Mouse (Mus musculus): ENCODE results near the gene Hs3st5.
"Not testable (repeated sequence)": the region's sequence is repeated elsewhere in the genome, so short reads cannot be mapped to it uniquely, and the experiment has no call there.

The Hs3st5 gene

GRCm38 (mm10) chr10:36506727-36507555, at the start of gene Hs3st5:
TSS of gene Hs3st5 (plus strand) at chr10:36506814.
- peak; percentile 59 to 68 for DNase-seq

- no peak for DNase-seq
These were observed 38.0 kb upstream of the Hs3st5 start for GRCm38 (mm10) chr10:36468664-36469063.

DNA sequence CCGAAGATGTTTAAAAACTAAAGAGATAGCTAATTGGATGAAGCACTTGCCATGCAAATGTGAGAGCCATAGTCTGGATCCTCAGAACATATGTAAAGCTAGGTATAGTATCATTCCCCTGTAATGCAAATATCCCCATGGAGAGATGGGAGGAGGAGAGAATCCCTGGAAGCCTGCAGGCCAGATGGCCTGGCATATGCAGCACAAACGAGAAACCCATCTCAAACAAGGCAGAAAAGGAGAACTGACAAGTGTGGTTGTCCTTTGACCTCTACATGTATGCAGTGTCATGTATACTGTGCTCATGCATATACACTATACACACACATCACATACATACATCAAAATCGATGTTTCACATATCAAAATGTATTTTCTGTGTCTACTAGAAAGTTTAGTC, 35.5 kb upstream of the Hs3st5 start:
- DNase-seq: no peak

GRCm38 (mm10) chr10:36474834-36475233, 31.8 kb upstream of the Hs3st5 start:
- DNase-seq: no peak

DNA sequence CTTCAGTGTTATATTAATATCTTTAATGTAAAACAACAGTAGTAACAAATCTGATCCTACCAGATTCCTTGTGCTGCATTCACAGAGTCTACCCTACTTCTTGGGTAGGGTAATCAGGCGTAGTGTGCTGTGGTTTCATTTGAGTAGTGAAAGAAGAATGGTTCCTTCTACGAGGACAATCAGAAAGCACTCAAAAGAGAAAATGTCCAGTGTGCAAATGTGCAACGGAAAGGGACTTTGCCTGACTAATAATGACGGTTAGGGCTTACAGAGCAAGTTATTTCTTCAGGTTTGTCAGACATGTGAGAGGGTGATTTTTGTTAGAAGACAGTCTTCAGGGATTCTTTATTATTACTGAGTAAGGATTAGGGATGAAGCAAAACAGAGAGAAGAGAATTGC, 29.1 kb upstream of the Hs3st5 start:
- DNase-seq: no peak

DNA sequence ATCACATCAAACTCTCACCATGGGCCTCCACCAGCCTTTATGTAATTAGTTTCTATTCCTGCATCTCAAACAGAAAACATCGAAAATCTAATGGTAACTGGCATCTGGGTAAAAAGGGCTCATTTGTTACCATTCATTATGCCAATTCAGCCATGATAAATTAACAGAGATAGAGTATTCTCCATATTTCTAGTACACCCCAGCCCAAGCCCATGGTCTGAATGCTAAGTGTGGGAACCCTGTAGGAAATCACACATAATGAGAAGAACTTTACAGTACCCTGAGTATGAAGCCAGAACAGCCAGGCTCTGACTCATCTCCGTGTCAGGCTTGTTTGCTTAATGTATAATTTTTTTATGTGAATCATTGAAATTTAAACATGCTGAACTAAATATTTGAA, 23.3 kb upstream of the Hs3st5 start:
- no peak for DNase-seq

GRCm38 (mm10) chr10:36484011-36484410, 22.6 kb upstream of the Hs3st5 start:
- DNase-seq: no peak

- no peak for DNase-seq
These were observed 21.8 kb upstream of the Hs3st5 start for GRCm38 (mm10) chr10:36484728-36485300.

DNA sequence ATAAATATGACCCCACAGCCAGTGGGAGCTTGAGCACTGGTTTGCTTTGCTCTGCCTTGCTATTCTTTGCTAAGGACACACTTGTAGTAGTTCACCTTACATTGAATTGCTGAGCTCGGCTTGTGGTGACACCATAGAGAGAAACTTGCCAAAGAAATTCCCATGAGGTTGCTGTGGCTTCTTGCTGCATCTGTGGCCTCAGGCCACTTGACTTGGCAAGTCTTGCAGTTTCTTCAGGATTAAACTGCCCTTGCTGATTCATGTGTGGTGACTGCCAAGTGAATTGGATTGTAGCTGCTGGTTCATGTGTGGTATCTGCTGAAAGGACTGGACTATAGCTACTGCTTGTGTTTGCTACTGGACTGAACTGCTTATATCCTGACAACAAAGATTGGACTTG, 13.0 kb upstream of the Hs3st5 start:
- no peak for DNase-seq

- DNase-seq: no peak
These were observed 6.9 kb upstream of the Hs3st5 start for GRCm38 (mm10) chr10:36499713-36500112.

DNA sequence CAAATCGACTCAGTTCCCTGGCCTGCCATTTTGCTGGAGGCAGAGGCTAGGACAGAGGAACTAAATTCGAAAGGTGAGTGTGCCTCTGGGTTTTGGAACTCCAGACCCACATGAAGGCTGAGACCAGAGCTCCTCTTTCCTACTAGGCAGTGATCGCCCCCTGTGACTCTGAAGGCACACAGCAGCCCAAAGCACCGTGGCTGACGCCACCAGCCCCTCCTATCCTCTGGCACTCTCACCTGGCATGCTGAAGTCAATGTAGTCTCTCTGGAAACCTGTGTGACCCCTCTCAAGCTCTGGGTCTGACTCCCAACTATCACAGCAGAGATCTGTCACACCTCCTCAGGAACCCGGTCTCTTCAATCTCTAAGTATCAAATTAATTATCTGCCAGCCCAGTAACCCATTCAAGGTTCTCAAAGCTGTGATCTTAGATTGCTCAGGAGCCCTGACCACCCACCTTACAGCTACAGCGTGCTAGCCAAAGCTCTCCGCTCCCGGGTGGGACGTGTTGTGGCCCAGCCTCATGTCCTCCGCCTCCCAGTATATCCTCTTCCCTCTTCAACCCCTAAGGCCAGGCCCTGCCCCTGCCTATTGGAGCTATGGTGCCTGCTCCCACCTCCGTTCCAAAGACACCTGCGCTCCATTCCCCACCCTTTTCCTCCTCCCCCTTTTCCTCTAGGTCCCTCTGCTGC, 434 bp upstream of the Hs3st5 start:
- DNase-seq: peak; percentile 10 to 12

- DNase-seq: no peak
These were observed 899 bp downstream of the Hs3st5 start for GRCm38 (mm10) chr10:36507556-36507870.

DNA sequence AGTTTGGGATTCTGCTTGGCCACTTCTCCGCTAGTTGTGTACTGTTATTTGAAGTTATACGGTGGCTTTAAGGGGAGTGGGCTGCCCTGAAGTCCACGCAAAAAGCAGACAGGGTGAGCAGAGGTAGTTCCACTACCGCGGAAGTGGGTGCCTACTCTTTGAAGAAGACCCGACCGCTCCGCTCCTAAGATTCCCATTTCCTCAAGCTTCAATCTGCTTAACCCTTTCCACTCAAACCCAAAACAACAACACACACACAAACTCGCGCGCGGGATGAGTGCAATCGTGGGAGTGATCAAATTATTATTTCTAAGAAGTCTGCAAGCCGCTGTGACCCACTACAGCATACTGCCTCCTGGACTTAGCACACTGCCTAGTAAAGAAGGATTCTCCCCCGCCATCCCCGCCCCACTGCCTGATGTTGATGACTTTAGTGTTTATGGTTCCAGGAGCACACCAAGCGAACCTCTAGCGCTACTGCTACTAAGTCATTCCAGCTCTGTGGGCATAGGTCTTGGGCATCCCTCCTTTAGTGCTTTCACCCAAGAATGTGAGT, 1.5 kb downstream of the Hs3st5 start:
- peak; percentile 1 to 3 for DNase-seq

DNA sequence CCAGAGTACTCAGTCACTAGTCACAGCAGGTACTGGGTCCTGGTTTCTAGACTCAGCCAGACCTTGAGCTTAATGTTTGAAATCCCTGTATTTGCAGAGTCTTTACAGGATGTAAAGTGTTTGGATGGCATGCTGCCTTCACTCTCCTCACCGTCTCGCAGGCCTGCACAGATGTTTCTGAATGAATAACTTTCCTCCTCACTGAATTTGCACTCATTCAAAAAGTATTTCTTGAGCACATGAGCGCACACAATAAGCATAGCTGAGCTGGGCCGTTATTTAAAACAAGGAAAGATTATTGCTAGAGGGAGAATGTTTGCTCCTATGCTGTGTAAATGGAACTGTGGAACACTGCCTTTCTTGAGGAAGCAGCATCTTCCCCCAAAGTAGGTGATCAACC, 2.9 kb downstream of the Hs3st5 start:
- no peak for DNase-seq

- no peak for DNase-seq
These were observed 17.3 kb downstream of the Hs3st5 start for GRCm38 (mm10) chr10:36523881-36524280.

DNA sequence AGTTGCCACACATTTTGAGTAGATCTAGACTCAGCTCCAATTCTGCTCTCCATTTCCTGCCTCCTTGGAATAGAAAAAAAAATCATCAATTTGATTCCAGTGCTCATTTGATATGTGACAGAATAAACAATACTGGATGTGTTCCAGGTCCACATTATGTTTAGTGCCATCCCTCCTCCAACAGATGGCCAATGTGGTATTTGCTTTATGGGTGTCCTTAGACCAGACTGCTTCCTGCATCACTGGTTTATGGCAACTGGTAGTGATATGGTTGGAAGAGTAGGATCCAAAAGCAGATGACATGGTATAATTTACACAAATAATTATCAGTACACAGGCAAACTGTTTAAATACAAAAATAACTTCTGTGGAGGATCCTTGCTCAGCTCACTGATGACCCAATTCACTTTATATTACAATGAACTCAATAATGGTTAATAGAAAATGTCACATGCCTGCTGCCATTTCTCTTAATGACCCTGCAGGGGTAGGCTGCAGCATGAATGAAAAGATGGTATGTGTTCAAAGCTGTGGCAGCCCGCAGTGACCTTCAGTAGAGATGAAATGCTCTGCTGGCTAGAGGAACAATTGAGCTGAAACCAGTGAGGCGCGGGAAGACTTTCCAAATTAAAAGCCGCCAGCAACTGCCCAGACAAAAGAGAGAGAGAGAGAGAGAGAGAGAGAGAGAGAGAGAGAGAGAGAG, 27.2 kb downstream of the Hs3st5 start:
- peak; percentile 1 to 6 for DNase-seq

DNA sequence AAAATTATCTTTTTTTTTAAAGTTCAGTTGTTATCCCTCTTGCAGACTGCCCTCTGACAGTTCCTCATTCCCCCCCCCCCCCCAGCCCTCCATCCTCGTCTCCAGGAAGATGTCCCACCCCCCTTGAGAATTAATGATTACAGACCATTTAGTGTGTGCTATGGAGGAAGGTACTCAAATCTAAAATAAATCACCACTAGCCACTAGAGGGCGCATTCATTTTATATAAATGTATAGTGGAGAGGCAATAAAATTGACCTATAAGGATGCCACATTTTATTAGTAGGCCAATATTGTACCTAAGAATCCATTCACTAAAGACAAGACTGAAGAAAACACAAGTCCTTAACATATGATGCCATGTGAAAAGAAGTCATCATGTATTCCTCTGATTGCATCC, 40.0 kb downstream of the Hs3st5 start:
- no peak for DNase-seq

DNA sequence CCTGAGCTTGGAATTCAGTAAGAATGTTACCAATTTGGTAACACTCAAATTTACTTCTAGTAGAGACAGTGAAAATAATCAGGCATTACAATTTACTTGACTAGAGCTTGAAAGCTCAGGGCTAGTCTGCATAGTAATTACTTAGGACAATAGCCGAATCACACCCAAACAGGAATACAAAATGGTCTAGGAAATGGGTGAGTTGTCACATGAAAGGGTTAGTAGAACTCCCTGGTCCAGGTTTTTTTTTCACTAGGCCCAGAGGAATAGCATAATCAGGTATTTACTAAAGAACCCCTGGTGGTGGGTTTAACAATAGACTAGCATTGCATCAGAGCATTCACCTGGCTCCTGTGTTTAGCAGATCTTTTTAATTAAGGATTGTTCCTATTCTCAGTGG, 41.1 kb downstream of the Hs3st5 start:
- DNase-seq: not testable (repeated sequence)

DNA sequence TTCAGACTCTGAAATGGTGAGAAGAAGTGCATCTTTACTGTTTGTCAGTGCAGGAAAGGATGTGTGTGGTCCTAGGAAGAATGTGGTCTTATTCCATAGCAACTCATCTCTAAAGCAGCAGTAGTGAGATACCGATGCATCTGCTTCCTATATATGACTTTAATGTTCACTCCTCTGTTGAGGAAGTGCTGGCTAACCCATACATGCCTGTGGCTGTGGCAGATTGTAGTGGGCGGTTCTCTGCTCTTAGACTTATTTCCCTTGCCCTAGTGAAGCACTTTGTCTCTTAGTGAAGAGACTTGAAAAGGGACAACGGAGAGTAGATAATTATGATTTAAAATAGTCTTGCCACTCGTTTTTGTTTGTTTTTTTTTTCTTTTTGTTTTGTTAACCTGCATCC, 47.4 kb downstream of the Hs3st5 start:
- DNase-seq: no peak

DNA sequence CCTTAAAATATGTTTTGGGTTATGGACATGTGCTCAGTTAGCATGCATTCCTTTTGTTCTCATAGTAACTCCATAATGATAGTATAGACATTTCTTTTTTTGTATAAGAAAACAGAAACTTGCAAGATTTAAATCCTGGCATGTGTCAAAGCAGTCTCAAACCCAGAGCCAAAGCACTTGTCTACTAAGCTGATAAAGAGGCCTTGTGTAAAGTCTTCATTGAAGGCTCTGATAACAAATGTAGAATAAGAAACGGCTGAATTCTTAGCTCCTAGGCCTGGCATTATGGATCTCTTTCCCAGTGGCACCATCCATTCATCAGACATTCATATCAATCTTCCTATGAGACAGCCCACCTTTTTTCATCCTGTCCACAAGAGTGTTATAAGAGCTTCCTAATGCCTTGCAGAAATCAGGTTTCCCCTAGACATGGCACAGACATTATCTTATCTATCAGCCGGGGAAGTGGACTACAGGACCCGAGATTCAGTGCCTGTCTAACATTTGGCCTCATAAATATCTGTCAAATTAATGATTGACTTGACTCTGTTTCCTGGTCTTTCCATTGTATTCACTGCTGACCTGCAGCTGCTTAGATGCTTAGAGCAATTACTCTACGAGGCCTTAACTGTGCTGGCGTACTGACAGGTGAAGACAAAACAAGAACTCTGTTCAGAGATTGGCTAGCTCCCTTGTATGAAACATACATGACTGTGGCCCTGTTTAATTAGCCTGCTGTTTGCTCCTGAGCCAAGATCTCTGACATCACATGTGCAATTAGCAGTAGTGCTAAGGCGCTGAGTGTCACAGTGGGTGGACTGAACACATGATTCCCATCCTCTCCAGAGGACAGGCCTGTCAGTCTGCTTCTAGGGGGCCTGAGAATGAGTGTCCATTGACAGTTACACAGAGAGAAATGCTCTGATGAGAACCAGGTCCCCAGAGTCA, 48.6 kb downstream of the Hs3st5 start:
- no peak for DNase-seq

- DNase-seq: no peak
These were observed 49.5 kb downstream of the Hs3st5 start for GRCm38 (mm10) chr10:36556128-36556527.

- no peak for DNase-seq
These were observed 51.1 kb downstream of the Hs3st5 start for GRCm38 (mm10) chr10:36557673-36558072.
